Mouse (Mus musculus) lung, embryonic 14.5 days (tissue): Measurements from ENCODE around the gene Pmp22. TPM values are rescaled to one million over a fixed set of nuclear protein-coding genes. Genes with fewer than 3 reads are reported as not detected.
A peak's percentile ranks its signal among the peaks of the same experiment; 100 is the strongest.

Source experiments
- ATAC-seq: fragments of 200-750 bp; cut with Nextera tagmentation; 2 replicates; pipeline ENCODE4 v1.8.0; 2017; ENCODE audit warnings: mild to moderate bottlenecking, moderate TSS enrichment, moderate library complexity; ENCODE audit not compliant: insufficient read depth
- DNase-seq: peaks from one replicate; pipeline ENCODE4 v3.0.0-alpha.2; 2015
- H3K27ac ChIP-seq: fragments of 300-500 bp; sonication (generic); 2 replicates; pipeline ENCODE4 v1.5.1; 2014; ENCODE audit warnings: low read depth, mild to moderate bottlenecking, moderate library complexity
- H3K27me3 ChIP-seq: fragments of 300-500 bp; sonication (generic); 2 replicates; pipeline ENCODE4 v1.6.1; 2014; ENCODE audit warnings: low read length, control low read depth; ENCODE audit not compliant: insufficient read depth
- H3K36me3 ChIP-seq: fragments of 300-500 bp; sonication (generic); 2 replicates; pipeline ENCODE4 v1.6.1; 2014; ENCODE audit warnings: control low read depth; ENCODE audit not compliant: insufficient read depth
- H3K4me1 ChIP-seq: fragments of 300-500 bp; sonication (generic); 2 replicates; pipeline ENCODE4 v1.6.1; 2014; ENCODE audit warnings: antibody characterized with exemption, control low read depth; ENCODE audit not compliant: insufficient read depth
- H3K4me2 ChIP-seq: fragments of 300-500 bp; sonication (generic); 2 replicates; pipeline ENCODE4 v1.6.1; 2014; ENCODE audit warnings: mild to moderate bottlenecking
- H3K4me3 ChIP-seq: fragments of 300-500 bp; sonication (generic); 2 replicates; pipeline ENCODE4 v1.5.1; 2014; ENCODE audit warnings: low read depth, low read length
- H3K9ac ChIP-seq: fragments of 300-500 bp; sonication (generic); 2 replicates; pipeline ENCODE4 v1.6.1; 2014
- H3K9me3 ChIP-seq: fragments of 300-500 bp; sonication (generic); 2 replicates; pipeline ENCODE4 v1.6.1; 2016; ENCODE audit warnings: low read depth, low read length, control low read depth
- CTCF ChIP-seq: IDR thresholded peaks from 2 replicates; pipeline ENCODE4 v1.5.1; 2016; ENCODE audit warnings: antibody characterized with exemption, low read depth
- WGBS: fragments of 180-500 bp; shearing (Covaris S2); extraction: QIAGEN DNeasy Blood & Tissue Kit; methylation state at CpG from one replicate; pipeline ENCODE4 v1.1.7; 2014; 5-methylcytosine and 5-hydroxymethylcytosine counted together
- polyA plus RNA-seq: library from polyadenylated mRNA; unstranded; fragments of >200 nt; fragmentation: Nextera tagmentation; extraction: Ambion mirVana; gene quantifications from 2 replicates; pipeline ENCODE4 v1.2.1, GENCODE M21; 2014

Gene Pmp22
- polyA plus RNA-seq, 1 experiment from 2014 or later = 223 TPM

DNA sequence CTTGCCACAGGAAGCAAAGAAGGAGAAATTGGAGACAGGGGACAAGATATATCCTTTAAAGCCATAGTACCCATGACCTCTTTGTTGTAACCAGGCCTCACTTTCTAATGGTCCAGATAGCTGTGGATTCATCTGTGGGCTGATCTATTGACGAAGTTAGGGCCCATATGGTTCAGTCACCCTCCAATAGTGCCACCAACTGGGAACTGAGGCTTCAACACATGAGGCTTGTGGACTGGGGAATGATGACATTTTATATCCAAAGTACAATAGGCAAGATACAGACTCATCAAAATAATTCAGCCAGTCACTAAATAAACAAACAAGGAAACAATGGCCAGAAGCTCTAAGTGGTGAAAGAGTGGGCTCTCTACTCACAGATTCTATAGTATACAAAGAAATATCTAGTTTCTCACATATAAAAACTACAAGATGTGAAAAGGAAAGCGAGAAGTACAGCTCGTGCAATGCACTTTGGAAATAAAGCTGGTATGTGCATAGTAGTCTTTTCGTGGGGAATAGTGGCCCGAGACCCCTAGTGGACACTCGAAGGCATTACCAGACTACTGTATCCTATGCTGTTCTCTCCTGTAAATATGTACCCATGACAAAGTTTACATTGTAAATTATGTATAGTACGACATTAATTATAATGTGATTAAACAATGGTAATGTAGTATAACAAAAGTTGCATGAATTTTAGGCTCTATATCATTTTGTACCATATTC, 36.1 kb downstream of the Pmp22 start:
- no peak overlapping the region for H3K4me2 ChIP-seq
- peaks cover 3% of the 10 kb centered on the region; the same call in 1 of the 2 replicates for H3K36me3 ChIP-seq
- H3K4me1 ChIP-seq = peaks cover 15% of the 10 kb centered on the region
- no peak for ATAC-seq
- H3K4me3 ChIP-seq = no peak overlapping the region
- WGBS = 43% methylated on average over 7 of the region's 7 CpGs
- H3K27me3 ChIP-seq = no peaks in the 10 kb centered on the region
- TF ChIP-seq CTCF = peak; percentile 76
- no peak overlapping the region for H3K9ac ChIP-seq
- DNase-seq = peak; percentile 54
- no peaks in the 10 kb centered on the region for H3K9me3 ChIP-seq
- H3K27ac ChIP-seq = no peak overlapping the region

DNA sequence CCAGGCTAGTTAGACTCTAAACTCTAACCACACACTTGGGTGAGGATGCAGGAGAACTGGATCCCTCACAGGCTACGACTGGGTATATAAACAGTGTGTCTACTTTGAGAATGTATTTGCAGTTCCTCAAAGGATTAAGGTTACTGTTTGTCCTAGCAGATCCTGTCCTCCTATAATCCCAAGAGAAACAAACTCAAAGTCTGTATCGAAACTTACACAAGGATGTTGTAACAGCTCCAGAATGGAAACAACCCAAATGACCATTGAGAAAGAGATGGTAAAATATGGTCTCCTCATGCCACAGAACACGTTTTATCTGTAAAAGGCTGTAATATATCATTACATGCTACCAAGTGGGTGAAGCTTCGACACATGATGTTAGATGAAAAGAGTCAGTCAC, 39.0 kb downstream of the Pmp22 start:
- Histone ChIP-seq H3K36me3 (no peaks in the 10 kb centered on the region), H3K27ac (no peak overlapping the region), H3K4me3 (no peak overlapping the region), H3K27me3 (no peaks in the 10 kb centered on the region), H3K9ac (no peak overlapping the region), H3K9me3 (no peaks in the 10 kb centered on the region), H3K4me2 (no peak overlapping the region), H3K4me1 (peaks cover 15% of the 10 kb centered on the region)
- WGBS = 49% methylated on average over 4 of the region's 4 CpGs
- TF ChIP-seq CTCF = no peak
- ATAC-seq (no peak), DNase-seq (no peak)

DNA sequence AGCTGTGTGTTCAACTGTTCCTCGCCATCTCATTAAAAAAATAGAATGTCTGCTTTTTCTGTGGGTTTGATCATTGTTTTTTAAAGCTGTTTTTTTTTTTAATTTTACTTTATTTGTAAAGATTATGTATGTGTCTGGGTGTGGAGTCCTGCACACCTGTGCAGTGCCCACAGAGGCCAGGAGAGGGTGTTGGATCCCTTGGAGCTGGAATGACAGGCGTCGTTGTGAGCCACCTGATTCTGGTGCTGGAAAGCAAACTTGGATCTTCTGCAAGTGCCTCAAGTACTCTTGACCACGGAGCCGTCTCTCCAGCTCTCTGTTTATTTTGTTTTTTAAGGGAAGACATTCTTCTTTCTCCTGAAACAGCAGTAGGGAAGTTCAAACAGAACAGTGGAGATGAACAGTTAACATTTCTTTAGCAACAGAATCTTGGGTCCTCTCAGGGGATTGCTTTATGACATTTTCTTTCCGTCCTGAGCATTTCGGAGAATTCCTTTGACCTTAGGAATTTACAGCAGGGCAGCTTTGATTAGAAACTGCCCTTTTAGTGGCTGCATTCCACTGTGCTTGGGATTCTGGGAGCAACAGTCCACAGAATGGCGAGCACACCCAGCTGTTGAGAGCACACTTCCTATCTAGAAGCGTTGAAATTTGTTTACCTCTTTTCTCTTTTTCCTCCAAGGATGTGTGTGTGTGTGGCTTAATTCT, 39.9 kb downstream of the Pmp22 start:
- H3K9me3 ChIP-seq = no peaks in the 10 kb centered on the region
- peak overlapping the region; percentile 8; the same call in 1 of the 2 replicates for H3K4me2 ChIP-seq
- H3K36me3 ChIP-seq = no peaks in the 10 kb centered on the region
- H3K27ac ChIP-seq = peak overlapping the region; percentile 59
- peaks cover 15% of the 10 kb centered on the region for H3K4me1 ChIP-seq
- no peak overlapping the region for H3K4me3 ChIP-seq
- peak; percentile 58; the same call in 1 of the 2 replicates for ATAC-seq
- peak; percentile 50 for TF ChIP-seq CTCF
- WGBS = 13% methylated on average over 9 of the region's 9 CpGs
- peak; percentile 71 for DNase-seq
- H3K9ac ChIP-seq = no peak overlapping the region; the same call in 1 of the 2 replicates
- no peaks in the 10 kb centered on the region for H3K27me3 ChIP-seq

DNA sequence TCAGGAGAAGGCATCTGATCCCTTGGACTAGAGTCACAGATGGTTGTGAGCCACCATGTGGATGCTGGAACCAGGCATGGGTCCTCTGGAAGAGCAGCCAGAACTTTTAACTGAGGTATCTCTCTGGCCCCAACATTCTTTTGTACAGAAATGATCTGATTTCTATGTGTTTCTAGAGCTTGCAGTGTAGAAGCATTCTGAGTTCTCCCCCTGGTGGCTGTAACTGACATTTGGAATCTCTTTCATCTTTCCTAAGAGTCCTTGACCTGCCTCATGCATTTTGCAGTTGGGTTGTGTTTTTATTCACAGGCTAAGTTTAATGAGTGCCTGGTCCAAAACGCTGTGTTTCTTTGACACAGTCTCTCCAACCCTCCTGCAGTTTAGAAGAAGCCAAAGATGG, 43.2 kb downstream of the Pmp22 start:
- Histone ChIP-seq H3K4me1 (peaks cover 15% of the 10 kb centered on the region), H3K36me3 (no peaks in the 10 kb centered on the region), H3K9ac (no peak overlapping the region), H3K4me3 (no peak overlapping the region), H3K27me3 (no peaks in the 10 kb centered on the region), H3K4me2 (no peak overlapping the region), H3K27ac (no peak overlapping the region), H3K9me3 (no peaks in the 10 kb centered on the region)
- peak; percentile 83 for DNase-seq
- WGBS = 19% methylated on average over 1 of the region's 1 CpGs
- ATAC-seq = no peak
- TF ChIP-seq CTCF = peak; percentile 75

DNA sequence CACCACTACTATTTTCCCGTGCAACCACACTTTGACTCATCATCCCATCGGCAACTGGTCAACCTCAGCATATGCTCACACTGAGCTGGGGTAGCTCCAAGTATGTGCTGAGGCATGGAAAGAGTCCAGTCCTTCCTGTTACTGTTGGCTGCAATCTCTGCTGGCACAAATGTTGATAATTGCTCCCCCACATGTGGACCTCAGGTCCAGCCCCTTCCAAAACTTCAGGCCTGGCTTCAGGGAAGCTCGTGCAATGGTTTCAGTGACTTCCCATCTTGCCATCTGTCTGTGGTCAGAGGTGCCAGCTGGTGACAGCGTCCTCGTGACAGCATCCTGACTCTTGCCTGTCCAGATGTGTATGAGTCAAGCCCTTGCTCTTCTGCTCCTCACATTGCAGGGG, 44.8 kb downstream of the Pmp22 start:
- H3K4me2 ChIP-seq = no peak overlapping the region
- TF ChIP-seq CTCF = no peak
- H3K4me1 ChIP-seq = peaks cover 8% of the 10 kb centered on the region
- H3K9me3 ChIP-seq = no peaks in the 10 kb centered on the region
- no peaks in the 10 kb centered on the region for H3K36me3 ChIP-seq
- no peak for DNase-seq
- no peak overlapping the region for H3K9ac ChIP-seq
- 70% methylated on average over 5 of the region's 5 CpGs for WGBS
- H3K4me3 ChIP-seq = no peak overlapping the region
- H3K27me3 ChIP-seq = no peaks in the 10 kb centered on the region
- ATAC-seq = no peak; the same call in 1 of the 2 replicates
- no peak overlapping the region for H3K27ac ChIP-seq

DNA sequence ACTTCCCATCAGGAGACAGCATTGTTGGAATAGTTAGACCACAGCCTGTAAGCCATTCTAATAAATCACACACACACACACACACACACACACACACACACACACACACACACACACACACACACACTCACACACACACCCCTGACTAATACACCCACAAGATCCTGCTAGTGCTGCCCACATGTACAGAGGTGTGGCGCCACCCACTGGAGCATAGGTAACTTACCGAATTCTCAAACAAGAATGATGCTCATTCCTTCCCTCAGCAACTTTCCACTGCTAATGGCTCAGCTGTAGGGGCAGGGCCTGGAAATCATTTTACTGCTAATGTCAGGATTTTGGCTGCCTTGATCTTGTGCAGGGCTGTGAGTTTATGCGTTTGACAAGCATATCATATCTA, 46.5 kb downstream of the Pmp22 start:
- ATAC-seq (no peak; the same call in 1 of the 2 replicates), DNase-seq (peak; percentile 44)
- Histone ChIP-seq H3K36me3 (no peaks in the 10 kb centered on the region), H3K27ac (no peak overlapping the region), H3K9me3 (no peaks in the 10 kb centered on the region), H3K9ac (no peak overlapping the region), H3K4me1 (no peaks in the 10 kb centered on the region), H3K4me3 (no peak overlapping the region), H3K4me2 (no peak overlapping the region), H3K27me3 (no peaks in the 10 kb centered on the region)
- 20% methylated on average over 3 of the region's 3 CpGs for WGBS
- peak; percentile 48 for TF ChIP-seq CTCF

DNA sequence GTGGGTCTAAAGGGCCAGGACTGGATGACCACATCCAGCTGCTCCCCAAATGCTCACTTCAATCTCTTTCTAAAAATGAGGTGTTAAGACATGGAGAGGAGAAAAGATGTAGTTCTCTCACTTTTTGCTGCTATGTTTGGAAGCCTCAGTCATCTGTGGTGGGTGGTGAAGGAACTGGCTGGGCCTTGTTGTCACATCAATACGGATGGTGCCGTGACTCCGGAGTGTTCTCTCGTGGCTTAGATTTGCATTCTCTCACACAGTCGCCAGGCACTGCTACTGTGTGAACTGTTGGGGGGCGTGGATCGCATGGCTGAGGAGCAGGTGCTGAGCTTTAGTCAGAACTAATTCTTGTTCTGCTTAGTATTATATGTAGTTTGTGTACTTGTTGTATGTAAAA, 47.6 kb downstream of the Pmp22 start:
- H3K9me3 ChIP-seq = no peaks in the 10 kb centered on the region
- no peak for DNase-seq
- no peak for ATAC-seq
- H3K9ac ChIP-seq = no peak overlapping the region
- H3K36me3 ChIP-seq = no peaks in the 10 kb centered on the region
- H3K4me1 ChIP-seq = no peaks in the 10 kb centered on the region
- H3K4me3 ChIP-seq = no peak overlapping the region
- H3K4me2 ChIP-seq = no peak overlapping the region
- no peak for TF ChIP-seq CTCF
- WGBS = 58% methylated on average over 7 of the region's 7 CpGs
- H3K27ac ChIP-seq = no peak overlapping the region
- H3K27me3 ChIP-seq = no peaks in the 10 kb centered on the region
